Mouse (Mus musculus): Measurements from ENCODE around the gene Ttc24. TPM values are rescaled to one million over a fixed set of nuclear protein-coding genes. Genes with fewer than 3 reads are reported as not detected.

The Ttc24 gene
- polyA plus RNA-seq (2015; fragmentation: Nextera tagmentation; extraction: Ambion mirVana): not detected in 2 replicates

DNA sequence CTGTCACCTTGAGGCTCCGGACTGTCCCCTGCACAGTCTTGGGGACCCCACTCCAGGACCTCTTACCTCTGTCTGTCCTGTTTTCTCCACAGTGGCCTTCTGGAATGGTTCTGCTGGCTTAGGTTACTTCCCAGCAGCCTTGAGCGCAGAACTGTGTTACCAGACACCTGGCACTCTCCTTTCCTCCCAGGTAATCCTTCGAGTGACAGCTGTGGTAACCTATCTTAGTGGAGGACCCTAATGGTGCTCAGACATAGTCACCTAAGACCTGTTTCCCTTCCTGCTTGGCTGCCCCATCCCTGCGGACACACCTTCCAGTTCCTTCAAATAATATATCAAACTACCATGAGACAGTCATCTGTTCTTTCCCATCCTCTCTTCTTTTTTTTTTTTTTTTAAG is at the start of gene Ttc24:
Ttc24 (minus strand) TSS at position 101 of the 400 bp plus-strand sequence.

DNA sequence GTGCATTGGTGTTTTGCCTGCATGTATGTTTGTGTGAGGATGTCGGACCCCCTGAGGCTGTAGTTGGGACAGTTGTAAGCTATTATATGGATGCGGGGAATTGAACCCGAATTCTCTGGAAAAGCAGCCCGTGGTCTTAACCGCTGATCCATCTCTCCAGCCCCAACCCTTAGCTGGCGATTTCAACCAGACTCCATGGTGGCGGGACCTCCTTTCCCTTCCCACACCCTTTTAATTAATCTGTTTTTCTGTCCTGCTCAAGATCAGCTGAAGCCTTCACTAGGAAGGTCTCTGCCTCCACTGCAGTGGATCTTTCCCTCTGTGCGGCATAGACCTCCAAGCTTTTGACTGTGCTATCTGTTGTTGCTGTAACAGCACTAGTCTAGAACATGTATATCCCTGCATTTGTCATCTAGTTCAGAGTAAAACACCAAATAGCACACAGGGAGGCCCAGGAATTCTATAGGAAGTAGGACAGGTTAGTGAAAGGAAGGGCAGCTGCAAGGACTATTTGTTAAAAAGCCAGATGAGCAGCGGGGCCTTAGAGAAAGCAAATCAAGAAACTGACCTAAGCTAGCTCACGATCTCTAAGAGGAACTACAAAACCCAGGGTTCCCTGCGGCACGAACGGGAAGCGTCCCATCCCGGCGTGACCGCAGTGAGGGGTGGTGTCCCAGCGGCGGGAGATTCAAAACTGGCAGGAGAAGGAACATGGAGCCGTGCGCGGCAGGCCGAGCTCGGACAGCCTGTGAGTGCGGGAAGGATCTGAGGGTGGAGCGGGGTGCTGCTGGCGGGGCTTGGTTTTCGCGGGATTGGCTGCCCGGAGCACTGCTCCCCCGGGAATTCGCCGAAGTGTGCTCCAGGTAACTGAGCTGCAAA is 3.5 kb upstream of the Ttc24 start, which contains the start of gene Iqgap3:
Iqgap3 (plus strand) TSS at position 627 of the 879 bp plus-strand sequence.

DNA sequence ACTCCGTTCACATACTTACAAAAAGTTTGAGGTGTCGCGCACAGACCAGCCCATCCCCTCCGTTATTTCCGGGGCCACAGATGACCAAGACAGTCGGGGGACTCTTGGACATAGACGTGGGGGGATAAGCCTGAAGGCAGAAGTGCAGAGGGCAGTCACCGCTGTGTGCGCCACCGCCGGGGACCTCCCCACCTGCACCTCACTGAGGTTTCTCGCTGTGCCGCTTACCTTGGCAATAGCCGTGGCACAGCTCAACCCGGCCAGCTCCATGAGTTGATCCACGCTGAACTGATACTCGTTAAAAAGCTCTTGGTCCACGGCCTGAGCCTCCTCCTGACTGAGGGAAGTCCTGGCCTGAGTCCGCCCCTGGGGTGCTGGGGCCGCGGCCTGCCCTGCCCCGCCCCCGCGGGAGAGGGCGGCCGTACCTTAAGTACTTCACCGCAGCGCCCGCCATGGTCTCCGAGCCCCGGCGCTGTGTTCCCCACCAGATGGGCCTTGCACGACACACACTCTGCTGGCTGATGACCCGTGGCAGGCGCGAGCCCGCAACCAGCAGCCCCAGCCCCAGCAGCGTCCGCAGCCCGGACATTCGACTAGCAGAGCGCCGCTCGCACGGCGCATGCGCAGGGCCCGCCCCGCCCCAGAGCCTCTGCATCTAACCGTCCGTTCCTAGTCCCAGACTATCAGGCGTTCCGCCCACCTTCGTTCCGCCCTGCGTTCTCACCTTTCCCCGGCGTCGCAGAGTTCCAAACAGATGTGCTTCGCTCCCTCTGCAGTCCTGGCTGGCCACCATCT is 20.0 kb downstream of the Ttc24 start, which contains the start of gene Naxe:
Naxe (minus strand) TSS at position 594 of the 795 bp plus-strand sequence.

DNA sequence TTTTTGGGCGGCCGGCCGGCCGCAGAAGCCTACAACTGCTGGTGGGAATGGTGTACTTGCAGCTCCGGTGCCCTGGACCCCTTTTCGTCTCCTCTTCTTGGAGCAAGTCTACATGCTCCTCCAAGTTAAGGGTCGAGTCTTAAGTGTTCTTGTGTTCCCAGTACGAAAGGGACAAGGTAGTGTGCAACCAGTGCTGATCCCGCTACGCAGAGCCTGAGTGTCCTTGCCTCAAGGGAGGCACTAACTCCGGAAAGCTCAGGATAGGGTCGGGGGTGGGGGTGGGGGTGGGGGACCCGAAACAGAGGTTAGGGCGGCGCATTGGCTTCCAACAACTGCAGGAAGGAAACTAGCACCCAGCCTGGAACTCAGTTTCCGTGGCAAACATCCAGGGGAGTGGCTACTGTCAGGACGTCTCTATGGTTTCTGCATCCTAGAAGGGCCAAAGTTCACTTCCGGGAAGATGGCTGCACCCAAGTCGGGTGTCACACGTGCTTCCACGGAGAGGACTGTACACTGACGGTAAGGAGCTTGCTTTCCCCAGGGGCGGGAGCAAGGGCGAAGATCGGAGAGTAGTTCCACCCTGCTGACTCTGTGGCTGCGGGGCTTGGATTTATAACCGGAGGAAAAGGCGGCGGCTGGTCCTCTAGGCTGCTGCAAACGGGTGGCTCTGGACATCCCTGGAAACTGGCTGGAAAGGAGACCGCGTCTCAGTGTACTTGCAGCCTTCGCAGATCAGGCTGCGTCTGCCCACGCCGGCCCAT is 35.3 kb downstream of the Ttc24 start, which contains the start of gene Gpatch4:
Gpatch4 (plus strand) TSS at position 448 of the 761 bp plus-strand sequence.

DNA sequence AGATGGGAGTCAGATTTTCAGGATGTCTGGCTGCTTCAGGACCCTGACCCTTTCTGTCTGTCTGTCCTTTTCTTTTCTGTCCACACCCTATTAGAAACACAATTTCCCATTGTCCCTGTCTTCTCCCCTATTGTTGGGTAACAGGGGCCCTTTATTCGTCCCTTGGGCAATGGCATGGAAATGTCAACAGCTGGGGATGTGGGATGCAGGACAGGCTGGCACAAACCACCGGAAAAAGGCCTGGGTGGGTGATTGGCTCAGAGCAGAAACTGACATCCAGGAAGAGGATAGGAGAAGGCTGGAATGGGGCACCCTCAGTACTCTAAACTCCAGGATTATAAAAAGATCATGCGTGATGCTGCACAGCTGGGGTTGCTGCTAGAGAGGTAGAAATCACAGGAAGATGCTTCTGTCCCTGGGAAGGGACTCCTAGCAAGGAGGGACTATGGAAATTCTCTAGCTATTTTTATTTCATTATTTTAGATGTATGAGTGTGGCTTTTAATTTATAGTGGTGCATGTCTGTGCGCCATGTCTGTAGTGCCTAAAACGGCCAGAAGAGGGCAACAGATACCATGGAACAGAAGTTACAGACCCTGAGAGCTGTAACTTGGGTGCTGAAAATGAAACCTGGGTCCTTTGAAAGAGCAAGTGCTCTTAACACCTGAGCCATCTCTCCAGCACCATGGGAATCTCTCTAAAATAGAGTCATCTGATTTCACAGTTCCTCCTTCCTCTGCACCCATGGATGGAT is 50.5 kb downstream of the Ttc24 start, which contains the start of gene Hapln2:
Hapln2 (minus strand) TSS at position 150 of the 753 bp plus-strand sequence.

Other genes with a start within 250 kb of the Ttc24 start
- 0.07 and 0.13 TPM in 2 replicates for gene Sh2d2a, start 231.5 kb downstream of the Ttc24 start, polyA plus RNA-seq (2015; fragmentation: Nextera tagmentation; extraction: Ambion mirVana)
- 9.7 and 10.3 TPM in 2 replicates for gene Prcc, start 192.7 kb downstream of the Ttc24 start, polyA plus RNA-seq (2015; fragmentation: Nextera tagmentation; extraction: Ambion mirVana)
- gene Hdgf, start 172.0 kb downstream of the Ttc24 start, polyA plus RNA-seq (2015; fragmentation: Nextera tagmentation; extraction: Ambion mirVana): 113 and 133 TPM in 2 replicates
- 51.0 and 60.6 TPM in 2 replicates for gene Mrpl24, start 158.8 kb downstream of the Ttc24 start, polyA plus RNA-seq (2015; fragmentation: Nextera tagmentation; extraction: Ambion mirVana)
- gene Isg20l2, start 148.0 kb downstream of the Ttc24 start, polyA plus RNA-seq (2015; fragmentation: Nextera tagmentation; extraction: Ambion mirVana): 16.7 and 16.8 TPM in 2 replicates
- gene Rrnad1, start 147.6 kb downstream of the Ttc24 start, polyA plus RNA-seq (2015; fragmentation: Nextera tagmentation; extraction: Ambion mirVana): 7.5 and 8.2 TPM in 2 replicates
- gene Crabp2, start 129.6 kb downstream of the Ttc24 start, polyA plus RNA-seq (2015; fragmentation: Nextera tagmentation; extraction: Ambion mirVana): 0.85 and 3.3 TPM in 2 replicates
- gene Nes, start 107.2 kb downstream of the Ttc24 start, polyA plus RNA-seq (2015; fragmentation: Nextera tagmentation; extraction: Ambion mirVana): 74.2 and 79.3 TPM in 2 replicates
- gene Bcan, start 78.1 kb downstream of the Ttc24 start, polyA plus RNA-seq (2015; fragmentation: Nextera tagmentation; extraction: Ambion mirVana): 0.21 TPM in 1 of 2 replicates, not detected in the other
- 0.08 and 0.13 TPM in 2 replicates for gene Hapln2, start 50.7 kb downstream of the Ttc24 start, polyA plus RNA-seq (2015; fragmentation: Nextera tagmentation; extraction: Ambion mirVana)
- gene Gpatch4, start 35.2 kb downstream of the Ttc24 start, polyA plus RNA-seq (2015; fragmentation: Nextera tagmentation; extraction: Ambion mirVana): 15.9 and 16.7 TPM in 2 replicates
- gene Naxe, start 19.8 kb downstream of the Ttc24 start, polyA plus RNA-seq (2015; fragmentation: Nextera tagmentation; extraction: Ambion mirVana): 106 and 125 TPM in 2 replicates
- 5.1 and 5.8 TPM in 2 replicates for gene Iqgap3, start 3.7 kb upstream of the Ttc24 start, polyA plus RNA-seq (2015; fragmentation: Nextera tagmentation; extraction: Ambion mirVana)
- 63.1 and 70.4 TPM in 2 replicates for gene Mef2d, start 64.1 kb upstream of the Ttc24 start, polyA plus RNA-seq (2015; fragmentation: Nextera tagmentation; extraction: Ambion mirVana)
- gene Rhbg, start 176.4 kb upstream of the Ttc24 start, polyA plus RNA-seq (2015; fragmentation: Nextera tagmentation; extraction: Ambion mirVana): 1.3 TPM in 1 of 2 replicates, not detected in the other
- gene Gm38392, start 208.9 kb upstream of the Ttc24 start, polyA plus RNA-seq (2015; fragmentation: Nextera tagmentation; extraction: Ambion mirVana): 0.13 TPM in 1 of 2 replicates, not detected in the other
- 15.6 and 19.1 TPM in 2 replicates for gene Tsacc, start 218.7 kb upstream of the Ttc24 start, polyA plus RNA-seq (2015; fragmentation: Nextera tagmentation; extraction: Ambion mirVana)
- 249 and 260 TPM in 2 replicates for gene Cct3, start 218.8 kb upstream of the Ttc24 start, polyA plus RNA-seq (2015; fragmentation: Nextera tagmentation; extraction: Ambion mirVana)
- gene Glmp, start 246.7 kb upstream of the Ttc24 start, polyA plus RNA-seq (2015; fragmentation: Nextera tagmentation; extraction: Ambion mirVana): 94.0 and 119 TPM in 2 replicates

Data from skeletal muscle tissue, postnatal 0 days (tissue).